Mouse (Mus musculus): Measurements from ENCODE around the gene Ascc3.
A peak's percentile ranks its signal among the peaks of the same experiment; 100 is the strongest.

Gene Ascc3

GRCm38 (mm10) chr10:50762984-50763383 is 170.5 kb downstream of the Ascc3 start:
- no peak for DNase-seq (ENCODE audit: extremely low spot score)

- DNase-seq (ENCODE audit: extremely low spot score): peak; percentile 3
Measured at GRCm38 (mm10) chr10:50763457-50764310, 171.2 kb downstream of the Ascc3 start.

GRCm38 (mm10) chr10:50772811-50773210 is 180.3 kb downstream of the Ascc3 start:
- no peak for DNase-seq (ENCODE audit: extremely low spot score)

GRCm38 (mm10) chr10:50773846-50774245 is 181.4 kb downstream of the Ascc3 start:
- DNase-seq (ENCODE audit: extremely low spot score): no peak

GRCm38 (mm10) chr10:50792840-50793239 is 200.4 kb downstream of the Ascc3 start:
- no peak for DNase-seq (ENCODE audit: extremely low spot score)

- DNase-seq (ENCODE audit: extremely low spot score): no peak
Measured at GRCm38 (mm10) chr10:50801594-50801993, 209.1 kb downstream of the Ascc3 start.

- DNase-seq (ENCODE audit: extremely low spot score): no peak
Measured at GRCm38 (mm10) chr10:50802380-50802779, 209.9 kb downstream of the Ascc3 start.

- no peak for DNase-seq (ENCODE audit: extremely low spot score)
Measured at GRCm38 (mm10) chr10:50806166-50806565, 213.7 kb downstream of the Ascc3 start.

- DNase-seq (ENCODE audit: extremely low spot score): no peak
Measured at GRCm38 (mm10) chr10:50822363-50822762, 229.9 kb downstream of the Ascc3 start.

GRCm38 (mm10) chr10:50826829-50827228 is 234.4 kb downstream of the Ascc3 start:
- no peak for DNase-seq (ENCODE audit: extremely low spot score)

- DNase-seq (ENCODE audit: extremely low spot score): no peak
Measured at GRCm38 (mm10) chr10:50834533-50834932, 242.1 kb downstream of the Ascc3 start.

GRCm38 (mm10) chr10:50843363-50843762 is 250.9 kb downstream of the Ascc3 start:
- DNase-seq (ENCODE audit: extremely low spot score): no peak

- DNase-seq (ENCODE audit: extremely low spot score): no peak
Measured at GRCm38 (mm10) chr10:50868202-50868601, 275.7 kb downstream of the Ascc3 start.

GRCm38 (mm10) chr10:50876952-50877351 is 284.5 kb downstream of the Ascc3 start:
- no peak for DNase-seq (ENCODE audit: extremely low spot score)

- DNase-seq (ENCODE audit: extremely low spot score): no peak
Measured at GRCm38 (mm10) chr10:50881476-50882069, 289.1 kb downstream of the Ascc3 start.

- no peak for DNase-seq (ENCODE audit: extremely low spot score)
Measured at GRCm38 (mm10) chr10:50882366-50882765, 289.9 kb downstream of the Ascc3 start.

- DNase-seq (ENCODE audit: extremely low spot score): no peak
Measured at GRCm38 (mm10) chr10:50886305-50886704, 293.8 kb downstream of the Ascc3 start.

- no peak for DNase-seq (ENCODE audit: extremely low spot score)
Measured at GRCm38 (mm10) chr10:50890621-50891020, 298.2 kb downstream of the Ascc3 start.

- DNase-seq (ENCODE audit: extremely low spot score): peak; percentile 63
Measured at GRCm38 (mm10) chr10:50891876-50892711, 299.6 kb downstream of the Ascc3 start.

- no peak for DNase-seq (ENCODE audit: extremely low spot score)
Measured at GRCm38 (mm10) chr10:50892751-50893320, 300.4 kb downstream of the Ascc3 start.

- no peak for DNase-seq (ENCODE audit: extremely low spot score)
Measured at GRCm38 (mm10) chr10:50893546-50893945, 301.1 kb downstream of the Ascc3 start.
